Mouse (Mus musculus) heart, embryonic 16.5 days (tissue): ENCODE data around the gene Clcnkb. TPM values are rescaled to one million over a fixed set of nuclear protein-coding genes. Genes with fewer than 3 reads are reported as not detected.

ENCODE experiments used
- ATAC-seq: fragments of 200-750 bp; cut with Nextera tagmentation; replicated peaks from 2 replicates; pipeline ENCODE4 v1.8.0; 2017; ENCODE audit warnings: moderate number of reproducible peaks; ENCODE audit not compliant: insufficient read depth, low FRiP score; ENCODE audit errors: extremely low read depth
- H3K27ac ChIP-seq: fragments of 300-500 bp; sonication (generic); 2 replicates; pipeline ENCODE4 v1.5.1; 2014; ENCODE audit warnings: mild to moderate bottlenecking, low read length, control low read depth, moderate library complexity
- H3K27me3 ChIP-seq: fragments of 300-500 bp; sonication (generic); 2 replicates; pipeline ENCODE4 v1.6.1; 2014; ENCODE audit warnings: low read length, mixed read lengths; ENCODE audit not compliant: control insufficient read depth, insufficient read depth
- H3K36me3 ChIP-seq: fragments of 300-500 bp; sonication (generic); 2 replicates; pipeline ENCODE4 v1.6.1; 2014; ENCODE audit not compliant: control insufficient read depth, insufficient read depth
- H3K4me1 ChIP-seq: fragments of 300-500 bp; sonication (generic); 2 replicates; pipeline ENCODE4 v1.6.1; 2014; ENCODE audit warnings: low read length, mixed read lengths; ENCODE audit not compliant: control insufficient read depth, insufficient read depth
- H3K4me2 ChIP-seq: fragments of 300-500 bp; sonication (generic); 2 replicates; pipeline ENCODE4 v1.6.1; 2014; ENCODE audit warnings: low read depth, mild to moderate bottlenecking, control low read depth, low read length
- H3K4me3 ChIP-seq: fragments of 300-500 bp; sonication (generic); 2 replicates; pipeline ENCODE4 v1.5.1; 2014; ENCODE audit warnings: mild to moderate bottlenecking, control low read depth, low read length
- H3K9ac ChIP-seq: fragments of 300-500 bp; sonication (generic); 2 replicates; pipeline ENCODE4 v1.6.1; 2014; ENCODE audit warnings: low read length, control low read depth
- H3K9me3 ChIP-seq: fragments of 300-500 bp; sonication (generic); replicated peaks from 2 replicates; pipeline ENCODE4 v1.6.1; 2016; ENCODE audit warnings: low read length; ENCODE audit not compliant: control insufficient read depth
- WGBS: fragments of 180-500 bp; shearing (Covaris S2); extraction: QIAGEN DNeasy Blood & Tissue Kit; methylation state at CpG from one replicate; pipeline ENCODE4 v1.1.7; 2014; 5-methylcytosine and 5-hydroxymethylcytosine counted together
- polyA plus RNA-seq: library from polyadenylated mRNA; unstranded; fragments of >200 nt; fragmentation: Nextera tagmentation; extraction: Ambion mirVana; gene quantifications from 2 replicates; pipeline ENCODE4 v1.2.1, GENCODE M21; 2015

Clcnkb gene
- polyA plus RNA-seq, 1 experiment from 2014 or later: 0.34 TPM

GRCm38 (mm10) chr4:141398545-141398944, 17.3 kb downstream of the Clcnkb start, which contains the start of gene Clcnka:
Gene Clcnka (minus strand): TSS chr4:141398724.
- no peak for ATAC-seq
- WGBS: 44% methylated on average over 12 of the region's 12 CpGs
- no peak within 1 kb of the TSS for H3K4me3 ChIP-seq
- H3K4me1 ChIP-seq: peaks cover 5% of the 10 kb centered on the region; the same call in 1 of the 2 replicates
- no peak within 1 kb of the TSS for H3K9ac ChIP-seq
- no peaks in the 10 kb centered on the region for H3K36me3 ChIP-seq
- H3K27ac ChIP-seq: no peak within 1 kb of the TSS
- H3K4me2 ChIP-seq: no peak within 1 kb of the TSS
- H3K9me3 ChIP-seq: no peaks in the 10 kb centered on the region
- no peaks in the 10 kb centered on the region for H3K27me3 ChIP-seq

GRCm38 (mm10) chr4:141397861-141398260, 18.0 kb downstream of the Clcnkb start:
- H3K27me3 ChIP-seq: no peaks in the 10 kb centered on the region; the same call in 1 of the 2 replicates
- peaks cover 5% of the 10 kb centered on the region; the same call in 1 of the 2 replicates for H3K4me1 ChIP-seq
- no peak overlapping the region for H3K27ac ChIP-seq
- H3K4me2 ChIP-seq: no peak overlapping the region
- H3K36me3 ChIP-seq: no peaks in the 10 kb centered on the region
- no peak overlapping the region for H3K4me3 ChIP-seq
- WGBS: 73% methylated on average over 12 of the region's 12 CpGs
- no peaks in the 10 kb centered on the region for H3K9me3 ChIP-seq
- no peak overlapping the region for H3K9ac ChIP-seq
- ATAC-seq: no peak

GRCm38 (mm10) chr4:141394751-141395150, 21.1 kb downstream of the Clcnkb start:
- Histone ChIP-seq H3K4me2 (peak overlapping the region; percentile 45), H3K36me3 (no peaks in the 10 kb centered on the region), H3K27ac (no peak overlapping the region), H3K4me3 (peak overlapping the region; percentile 19), H3K9ac (no peak overlapping the region), H3K9me3 (no peaks in the 10 kb centered on the region), H3K27me3 (no peaks in the 10 kb centered on the region; the same call in 1 of the 2 replicates), H3K4me1 (peaks cover 5% of the 10 kb centered on the region; the same call in 1 of the 2 replicates)
- WGBS: 16% methylated on average over 16 of the region's 16 CpGs
- ATAC-seq: no peak

GRCm38 (mm10) chr4:141391293-141391692, 24.5 kb downstream of the Clcnkb start:
- Histone ChIP-seq H3K9ac (no peak overlapping the region), H3K9me3 (no peaks in the 10 kb centered on the region), H3K27me3 (no peaks in the 10 kb centered on the region; the same call in 1 of the 2 replicates), H3K4me2 (no peak overlapping the region), H3K27ac (no peak overlapping the region), H3K4me3 (no peak overlapping the region), H3K36me3 (no peaks in the 10 kb centered on the region), H3K4me1 (peaks cover 5% of the 10 kb centered on the region; the same call in 1 of the 2 replicates)
- no peak for ATAC-seq
- whole genome bisulfite sequencing: 74% methylated on average over 12 of the region's 12 CpGs

- H3K4me3 ChIP-seq: no peak overlapping the region
- H3K27ac ChIP-seq: no peak overlapping the region
- no peak overlapping the region for H3K9ac ChIP-seq
- H3K4me1 ChIP-seq: no peaks in the 10 kb centered on the region; the same call in 1 of the 2 replicates
- 71% methylated on average over 18 of the region's 18 CpGs for WGBS
- ATAC-seq: no peak
- H3K4me2 ChIP-seq: no peak overlapping the region
- peaks cover 1% of the 10 kb centered on the region for H3K27me3 ChIP-seq
- H3K9me3 ChIP-seq: no peaks in the 10 kb centered on the region
- H3K36me3 ChIP-seq: no peaks in the 10 kb centered on the region
Measured at GRCm38 (mm10) chr4:141389366-141390150, 26.3 kb downstream of the Clcnkb start.

- no peak overlapping the region for H3K27ac ChIP-seq
- H3K9me3 ChIP-seq: no peaks in the 10 kb centered on the region
- 69% methylated on average over 5 of the region's 5 CpGs for WGBS
- H3K36me3 ChIP-seq: no peaks in the 10 kb centered on the region
- peaks cover 17% of the 10 kb centered on the region for H3K27me3 ChIP-seq
- no peak overlapping the region for H3K4me3 ChIP-seq
- H3K4me1 ChIP-seq: no peaks in the 10 kb centered on the region
- no peak overlapping the region for H3K9ac ChIP-seq
- H3K4me2 ChIP-seq: no peak overlapping the region
- no peak for ATAC-seq
Measured at GRCm38 (mm10) chr4:141387933-141388332, 27.9 kb downstream of the Clcnkb start.

- no peak overlapping the region for H3K27ac ChIP-seq
- no peak overlapping the region for H3K4me2 ChIP-seq
- H3K9ac ChIP-seq: no peak overlapping the region
- 19% methylated on average over 5 of the region's 5 CpGs for WGBS
- H3K4me3 ChIP-seq: no peak overlapping the region
- H3K9me3 ChIP-seq: no peaks in the 10 kb centered on the region
- no peak for ATAC-seq
- H3K27me3 ChIP-seq: peaks cover 24% of the 10 kb centered on the region
- no peaks in the 10 kb centered on the region for H3K36me3 ChIP-seq
- peaks cover 5% of the 10 kb centered on the region; the same call in 1 of the 2 replicates for H3K4me1 ChIP-seq
Measured at GRCm38 (mm10) chr4:141387093-141387784, 28.6 kb downstream of the Clcnkb start.

- H3K27me3 ChIP-seq: peaks cover 35% of the 10 kb centered on the region
- H3K4me2 ChIP-seq: no peak overlapping the region
- H3K4me3 ChIP-seq: no peak overlapping the region
- ATAC-seq: no peak
- H3K9ac ChIP-seq: no peak overlapping the region
- no peaks in the 10 kb centered on the region for H3K9me3 ChIP-seq
- no peak overlapping the region for H3K27ac ChIP-seq
- no peaks in the 10 kb centered on the region for H3K36me3 ChIP-seq
- peaks cover 7% of the 10 kb centered on the region; the same call in 1 of the 2 replicates for H3K4me1 ChIP-seq
- 73% methylated on average over 7 of the region's 7 CpGs for WGBS
Measured at GRCm38 (mm10) chr4:141386150-141386549, 29.7 kb downstream of the Clcnkb start.

GRCm38 (mm10) chr4:141385275-141385674, 30.5 kb downstream of the Clcnkb start:
- no peak overlapping the region for H3K27ac ChIP-seq

More at GRCm38 (mm10) chr4:141385275-141385674, 30.5 kb downstream of the Clcnkb start:
- no peaks in the 10 kb centered on the region for H3K9me3 ChIP-seq
- no peak overlapping the region for H3K4me3 ChIP-seq
- WGBS: 3% methylated on average over 7 of the region's 7 CpGs
- H3K4me1 ChIP-seq: peaks cover 7% of the 10 kb centered on the region; the same call in 1 of the 2 replicates
- no peak overlapping the region for H3K9ac ChIP-seq
- peak; percentile 28; the same call in 1 of the 2 replicates for ATAC-seq
- peaks cover 42% of the 10 kb centered on the region for H3K27me3 ChIP-seq
- H3K36me3 ChIP-seq: no peaks in the 10 kb centered on the region
- no peak overlapping the region for H3K4me2 ChIP-seq
